Mouse (Mus musculus) liver, adult 2 months (tissue): ENCODE measurements at regions not wholly inside any gene's neighbourhood (a gene's known extent, or its start where the extent isn't known, plus 50 kb on each side); places are given as distances from the start of the nearest gene placed in this dataset.

Experiments
- CTCF ChIP-seq: fragments of 200-500 bp; IDR thresholded peaks from 2 replicates; pipeline ENCODE4 v1.5.1; 2011; ENCODE audit warnings: low read depth, low read length, control low read depth
- POLR2A ChIP-seq: fragments of 200-500 bp; IDR thresholded peaks from 2 replicates; pipeline ENCODE4 v1.6.1; 2011; ENCODE audit warnings: low read length, control low read depth; ENCODE audit not compliant: insufficient read depth; ENCODE audit errors: extremely low read depth

DNA sequence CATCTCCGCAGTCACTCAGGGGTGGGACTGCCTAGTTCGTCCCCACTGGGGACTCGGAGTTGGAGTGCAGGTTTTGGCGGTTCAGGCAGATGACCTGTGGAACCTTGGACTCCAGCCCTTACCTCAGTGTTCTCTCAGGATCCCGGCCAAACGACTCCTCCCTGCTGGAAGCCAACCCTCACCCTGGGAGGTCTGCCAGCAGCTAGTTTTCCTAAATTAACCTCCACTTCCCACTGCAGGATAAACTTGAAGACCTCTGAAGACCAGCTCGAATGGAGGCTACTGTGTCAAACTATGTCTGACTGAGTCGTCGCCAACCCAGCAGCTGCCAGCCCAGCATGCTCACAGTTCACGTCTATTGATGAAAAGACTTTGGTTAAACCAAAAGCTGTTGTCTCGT, 132.1 kb upstream of the Cnot2 start:
- TF ChIP-seq CTCF (no peak), POLR2A (no peak)
